Mouse (Mus musculus): ENCODE results near the gene H2-Q4.
"Not testable (repeated sequence)": the region's sequence is repeated elsewhere in the genome, so short reads cannot be mapped to it uniquely, and the experiment has no call there.

DNA sequence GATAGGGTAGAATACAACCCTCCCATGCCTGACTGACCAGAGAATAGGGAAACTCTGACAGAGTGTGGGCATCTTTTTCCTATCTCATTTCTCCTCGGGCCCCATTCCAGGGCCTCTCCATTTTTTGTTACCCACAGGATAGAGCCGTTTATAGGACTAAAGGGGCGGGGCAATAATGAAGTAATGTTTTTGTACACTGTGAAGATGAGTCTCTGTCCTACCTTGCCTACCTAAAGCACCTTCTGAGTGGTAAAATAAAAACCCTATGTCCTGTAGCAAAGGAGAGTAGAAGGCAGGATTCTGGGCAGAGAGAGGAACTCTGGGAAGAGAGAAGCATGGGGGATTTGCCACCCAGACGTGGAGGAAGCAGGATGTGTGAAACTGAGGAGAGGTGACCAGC is 40.1 kb downstream of the H2-Q4 start:
- not testable (repeated sequence) for TF ChIP-seq CTCF (IDR thresholded peaks at IDR 0.05; ENCODE audit: borderline replicate concordance, insufficient read depth, low read length); POLR2A (IDR thresholded peaks at IDR 0.05; ENCODE audit: low read depth, low read length)

Data from embryonic fibroblast, embryonic 13.5 days (primary cell).